In genomic region chr13:48046201-48046750, GRCm38 (mm10) we compare ENCODE assay signal across 15 mouse cellular contexts.
DNase-seq lines count a peak whose midpoint lies in the region; ATAC-seq lines count a peak whose summit lies in the region.
"Had no signal": no experiment of that assay in that cellular context is flagged by ENCODE, and none has a peak within 500 bp of the region (broad histone marks: within the 10 kb centered on the region; RNA-seq: fewer than 3 reads in every experiment).

No protein-coding gene starts in this region.

- H3K4me3 ChIP-seq in hindbrain, embryonic 15.5 days = no peak overlapping the region
- H3K4me3 ChIP-seq in hindbrain, embryonic 11.5 days (ENCODE audit: low read depth, low read length) = no peak overlapping the region
- H3K4me3 ChIP-seq in neural tube, embryonic 13.5 days = no peak overlapping the region
- no peak overlapping the region for H3K4me3 ChIP-seq in forebrain, embryonic 16.5 days (replicated peaks; ENCODE audit: low read length)
- H3K4me3 ChIP-seq in neural tube, embryonic 15.5 days (replicated peaks) = no peak overlapping the region
- H3K4me3 ChIP-seq: heart, adult 2 months; liver, embryonic 12.5 days; myocyte had no signal

- ATAC-seq in hindbrain, embryonic 15.5 days (ENCODE audit: low FRiP score, low read depth) = no peak
- no peak for ATAC-seq in hindbrain, embryonic 11.5 days (ENCODE audit: low FRiP score)
- ATAC-seq in neural tube, embryonic 13.5 days (ENCODE audit: low read depth) = no peak
- peak; percentile 71 for ATAC-seq in forebrain, embryonic 16.5 days
- no peak for ATAC-seq in neural tube, embryonic 15.5 days (ENCODE audit: low FRiP score)
- ATAC-seq: liver, embryonic 12.5 days had no signal

- H3K9ac ChIP-seq in hindbrain, embryonic 15.5 days = no peak overlapping the region
- H3K9ac ChIP-seq in hindbrain, embryonic 11.5 days (ENCODE audit: low read depth, low read length) = no peak overlapping the region
- no peak overlapping the region for H3K9ac ChIP-seq in neural tube, embryonic 13.5 days
- no peak overlapping the region for H3K9ac ChIP-seq in forebrain, embryonic 16.5 days (replicated peaks; ENCODE audit: low read depth, low read length)
- no peak overlapping the region for H3K9ac ChIP-seq in neural tube, embryonic 15.5 days (replicated peaks)
- H3K9ac ChIP-seq: liver, embryonic 12.5 days had no signal

- no peak overlapping the region for H3K27ac ChIP-seq in hindbrain, embryonic 15.5 days (replicated peaks)
- H3K27ac ChIP-seq in hindbrain, embryonic 11.5 days (ENCODE audit: low read depth, low read length) = no peak overlapping the region
- H3K27ac ChIP-seq in neural tube, embryonic 13.5 days (replicated peaks) = 0 out of 2 replicates have a peak overlapping the region, but pooled peaks have one; percentile 3
- no peak overlapping the region for H3K27ac ChIP-seq in forebrain, embryonic 16.5 days (ENCODE audit: low read length)
- no peak overlapping the region for H3K27ac ChIP-seq in neural tube, embryonic 15.5 days (replicated peaks)
- H3K27ac ChIP-seq: heart, adult 2 months; liver, embryonic 12.5 days had no signal

- H3K9me3 ChIP-seq in hindbrain, embryonic 15.5 days = no peaks in the 10 kb centered on the region
- no peaks in the 10 kb centered on the region for H3K9me3 ChIP-seq in hindbrain, embryonic 11.5 days (ENCODE audit: control insufficient read depth, low read length)
- H3K9me3 ChIP-seq in neural tube, embryonic 13.5 days = no peaks in the 10 kb centered on the region; the same call in 1 of the 2 replicates
- no peaks in the 10 kb centered on the region for H3K9me3 ChIP-seq in forebrain, embryonic 16.5 days (ENCODE audit: control insufficient read depth, low read length)
- no peaks in the 10 kb centered on the region for H3K9me3 ChIP-seq in neural tube, embryonic 15.5 days (replicated peaks)

- 52% methylated on average over 25 of the region's 25 CpGs for WGBS in hindbrain, embryonic 15.5 days
- 69% methylated on average over 25 of the region's 25 CpGs for WGBS in hindbrain, embryonic 11.5 days
- 57% methylated on average over 25 of the region's 25 CpGs for WGBS in neural tube, embryonic 13.5 days
- 60% methylated on average over 25 of the region's 25 CpGs for WGBS in forebrain, embryonic 16.5 days
- 52% methylated on average over 25 of the region's 25 CpGs for WGBS in neural tube, embryonic 15.5 days

- H3K4me1 ChIP-seq in hindbrain, embryonic 15.5 days (replicated peaks) = peaks cover 12% of the 10 kb centered on the region
- H3K4me1 ChIP-seq in hindbrain, embryonic 11.5 days (replicated peaks; ENCODE audit: control insufficient read depth, insufficient read depth, low read length) = 0 out of 2 replicates have a peak, but pooled peaks cover 3% of the 10 kb centered on the region
- H3K4me1 ChIP-seq in neural tube, embryonic 13.5 days (replicated peaks) = peaks cover 18% of the 10 kb centered on the region
- H3K4me1 ChIP-seq in forebrain, embryonic 16.5 days (replicated peaks; ENCODE audit: control insufficient read depth, insufficient read depth, low read length) = peaks cover 15% of the 10 kb centered on the region
- peaks cover 8% of the 10 kb centered on the region; the same call in 1 of the 2 replicates for H3K4me1 ChIP-seq in neural tube, embryonic 15.5 days
- H3K4me1 ChIP-seq: liver, embryonic 12.5 days had no signal

- peak overlapping the region; percentile 33 for H3K4me2 ChIP-seq in hindbrain, embryonic 15.5 days
- no peak overlapping the region for H3K4me2 ChIP-seq in hindbrain, embryonic 11.5 days (replicated peaks; ENCODE audit: low read depth, low read length)
- H3K4me2 ChIP-seq in neural tube, embryonic 13.5 days = peak overlapping the region; percentile 30
- H3K4me2 ChIP-seq in forebrain, embryonic 16.5 days (ENCODE audit: low read length) = no peak overlapping the region
- H3K4me2 ChIP-seq in neural tube, embryonic 15.5 days = peak overlapping the region; percentile 42
- H3K4me2 ChIP-seq: liver, embryonic 12.5 days had no signal

- no peak for DNase-seq in hindbrain, embryonic 11.5 days (ENCODE audit: low spot score)
- DNase-seq in neural tube, embryonic 10.5 days (ENCODE audit: extremely low spot score, low spot score) = no peak
- no peak for DNase-seq in lung, adult 18-20 months
- DNase-seq: cerebellum, postnatal 36 days; heart, adult 2 months; kidney, adult 11 months; kidney, postnatal 10 days; right cerebral cortex, postnatal 25 days; thymus, adult 2 months had no signal

- no peaks in the 10 kb centered on the region for H3K27me3 ChIP-seq in hindbrain, embryonic 15.5 days
- H3K27me3 ChIP-seq in hindbrain, embryonic 11.5 days (ENCODE audit: control insufficient read depth, insufficient read depth, low read length) = no peaks in the 10 kb centered on the region
- H3K27me3 ChIP-seq in neural tube, embryonic 13.5 days = no peaks in the 10 kb centered on the region
- no peaks in the 10 kb centered on the region; the same call in 1 of the 2 replicates for H3K27me3 ChIP-seq in forebrain, embryonic 16.5 days (replicated peaks; ENCODE audit: control insufficient read depth, insufficient read depth, low read length)
- H3K27me3 ChIP-seq in neural tube, embryonic 15.5 days (replicated peaks) = no peaks in the 10 kb centered on the region
- H3K27me3 ChIP-seq: liver, embryonic 12.5 days had no signal

- no peaks in the 10 kb centered on the region for H3K36me3 ChIP-seq in hindbrain, embryonic 15.5 days
- no peaks in the 10 kb centered on the region for H3K36me3 ChIP-seq in hindbrain, embryonic 11.5 days (ENCODE audit: control insufficient read depth, insufficient read depth, low read length)
- H3K36me3 ChIP-seq in neural tube, embryonic 13.5 days = no peaks in the 10 kb centered on the region
- no peaks in the 10 kb centered on the region for H3K36me3 ChIP-seq in forebrain, embryonic 16.5 days (ENCODE audit: control insufficient read depth, insufficient read depth)
- no peaks in the 10 kb centered on the region for H3K36me3 ChIP-seq in neural tube, embryonic 15.5 days
- H3K36me3 ChIP-seq: liver, embryonic 12.5 days had no signal

Comparison
In these comparisons a context has a peak if more than half of its experiments do, and no peak if none do; other contexts are left out.
1. H3K4me2 ChIP-seq: peak in hindbrain, embryonic 15.5 days (single experiment), neural tube, embryonic 13.5 days (single experiment) and neural tube, embryonic 15.5 days (single experiment); none in hindbrain, embryonic 11.5 days (single experiment) and forebrain, embryonic 16.5 days (single experiment).